Mouse (Mus musculus) fibroblast of lung, adult 2 months (primary cell): ENCODE results near the gene Fat2.

Experiments
- DNase-seq: peaks from one replicate; pipeline ENCODE4 v3.0.0-alpha.2; 2011; ENCODE audit warnings: low read depth

Gene Fat2

DNA sequence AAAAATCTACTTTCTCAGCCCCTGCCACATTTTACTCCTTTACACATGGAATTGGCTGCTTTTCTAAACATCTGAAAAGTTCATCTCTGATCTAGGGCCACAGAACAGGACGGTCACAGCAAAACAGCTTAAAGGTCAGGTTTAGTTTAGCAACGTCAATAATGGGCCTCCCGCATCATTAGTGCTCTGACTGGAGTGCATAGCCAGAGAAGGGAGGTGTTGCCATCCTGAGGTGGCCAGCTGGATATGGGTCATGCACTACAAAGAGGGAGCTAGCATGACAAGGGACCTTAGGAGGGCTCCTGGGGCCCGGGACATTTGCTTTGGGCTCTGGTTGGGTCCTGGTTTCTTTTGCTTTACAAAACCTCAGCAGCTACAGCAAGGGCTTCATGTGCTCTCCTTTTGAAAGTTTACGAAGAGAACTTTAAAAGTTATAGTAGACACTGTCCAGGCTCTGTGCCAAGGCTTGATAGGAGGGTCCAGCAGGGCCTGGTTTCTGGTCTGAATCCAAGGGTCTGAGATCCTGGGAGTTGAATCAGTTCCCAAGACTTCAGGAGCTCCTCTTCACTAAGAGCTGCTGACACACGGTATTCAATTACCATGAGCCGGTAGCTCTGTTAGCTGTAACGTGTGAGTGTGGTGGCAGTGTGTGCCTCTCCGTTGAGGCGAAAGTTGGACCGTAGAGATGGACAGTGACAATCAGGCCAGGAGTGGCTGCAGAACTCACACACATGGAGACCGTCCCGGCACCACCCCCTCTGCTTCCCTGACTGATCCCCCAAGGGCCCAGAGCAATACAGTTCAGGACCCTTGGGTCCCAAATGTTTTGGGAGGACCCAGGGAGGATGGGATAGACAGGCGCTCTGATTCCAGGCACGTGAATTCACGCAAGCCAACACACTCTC is 6.2 kb downstream of the Fat2 start:
- peak; percentile 8 for DNase-seq

DNA sequence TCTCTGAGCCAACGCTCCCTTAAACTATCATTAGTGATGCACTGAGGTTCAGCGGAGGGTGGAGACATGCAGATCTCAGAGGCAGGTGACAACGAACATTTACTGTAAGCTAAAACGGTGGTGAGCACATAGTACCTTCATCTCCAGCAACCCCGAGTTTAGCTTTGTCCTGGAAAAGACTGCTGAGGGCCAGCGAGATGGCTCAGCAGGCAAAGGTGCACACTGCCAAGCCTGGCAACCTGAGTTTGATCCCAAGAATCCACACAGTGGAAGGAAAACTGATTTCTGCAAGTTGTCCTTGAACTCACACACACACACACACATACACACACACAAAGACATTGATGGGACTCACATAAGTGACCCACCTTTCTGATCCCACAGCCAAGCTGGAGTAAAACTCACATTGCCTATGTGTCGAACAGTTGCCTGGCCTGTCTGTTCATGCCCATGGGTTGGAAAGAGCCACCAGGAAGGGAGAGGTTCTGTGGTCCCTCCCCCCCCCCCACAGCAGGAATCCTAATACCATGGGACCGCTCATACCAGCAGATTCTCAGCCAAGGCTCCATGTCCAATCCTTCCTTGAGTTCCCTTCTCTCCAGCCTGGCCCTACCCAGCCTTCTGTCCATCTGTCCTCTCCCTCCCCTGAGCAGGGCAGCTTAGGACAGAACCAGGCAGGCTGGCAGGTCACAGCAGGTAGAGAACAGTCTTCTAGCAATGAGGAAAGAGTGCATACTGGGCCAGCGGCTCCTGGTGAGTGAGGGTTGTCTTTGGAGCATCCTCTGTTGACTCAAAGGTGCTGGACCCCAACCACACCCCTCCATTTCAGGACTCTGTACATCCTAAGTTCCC is 8.6 kb downstream of the Fat2 start:
- no peak for DNase-seq

DNA sequence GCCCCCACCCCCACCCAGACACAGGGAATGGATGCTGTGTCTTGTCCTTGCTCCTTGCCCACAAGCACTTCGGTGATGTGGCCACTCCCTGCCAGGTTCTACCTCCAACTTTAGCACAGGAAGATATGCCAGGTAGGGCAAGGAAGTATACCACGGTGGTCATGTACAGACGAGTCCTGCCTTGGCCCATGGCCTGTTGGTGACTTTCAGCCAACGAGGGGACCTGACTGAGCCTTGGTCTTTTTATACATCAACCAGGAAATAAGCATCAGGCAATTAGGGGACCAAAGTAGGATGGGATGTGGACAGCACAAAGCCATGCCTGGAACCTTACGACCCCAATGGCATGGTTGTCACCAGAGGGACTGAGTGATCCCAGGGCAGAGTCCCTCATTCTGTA is 9.3 kb downstream of the Fat2 start:
- DNase-seq, result no peak

DNA sequence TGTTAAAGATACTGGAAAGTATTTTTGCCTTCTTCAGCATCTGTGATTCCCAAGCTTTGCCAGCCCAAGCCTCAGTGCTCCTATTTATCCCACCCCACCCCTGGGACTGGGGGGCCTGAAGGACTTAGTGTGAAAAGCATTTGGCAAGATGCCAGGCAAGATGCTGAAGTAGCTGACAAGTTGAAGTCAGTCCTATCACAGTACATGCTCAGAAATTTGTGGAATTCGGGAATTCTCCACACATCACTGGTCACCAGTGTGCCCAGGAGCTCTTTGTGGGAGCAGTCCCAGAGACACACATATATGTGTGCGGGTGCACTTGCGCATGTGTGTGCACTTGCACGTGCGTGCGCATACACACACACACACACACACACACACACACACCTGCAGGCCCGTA is 10.2 kb downstream of the Fat2 start:
- DNase-seq, result no peak

DNA sequence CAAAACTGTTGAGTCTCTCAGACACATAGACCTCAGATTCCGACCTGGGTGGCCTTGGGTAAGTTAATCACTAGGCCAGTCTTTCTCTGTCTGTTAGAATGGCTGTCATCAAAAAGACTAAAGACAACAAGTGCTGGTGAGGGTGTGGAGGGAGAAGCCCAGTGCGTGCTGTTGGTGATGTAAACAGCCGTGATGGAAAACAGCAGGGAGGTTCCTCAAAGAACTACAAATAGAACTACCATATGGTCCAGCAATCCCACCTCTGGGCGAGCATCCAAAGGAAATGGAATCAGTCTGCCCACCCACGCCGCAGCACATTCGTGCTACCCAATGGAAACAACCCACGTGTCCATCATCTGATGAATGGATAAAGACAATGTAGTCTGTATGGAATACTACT is 12.5 kb downstream of the Fat2 start:
- DNase-seq, result no peak

DNA sequence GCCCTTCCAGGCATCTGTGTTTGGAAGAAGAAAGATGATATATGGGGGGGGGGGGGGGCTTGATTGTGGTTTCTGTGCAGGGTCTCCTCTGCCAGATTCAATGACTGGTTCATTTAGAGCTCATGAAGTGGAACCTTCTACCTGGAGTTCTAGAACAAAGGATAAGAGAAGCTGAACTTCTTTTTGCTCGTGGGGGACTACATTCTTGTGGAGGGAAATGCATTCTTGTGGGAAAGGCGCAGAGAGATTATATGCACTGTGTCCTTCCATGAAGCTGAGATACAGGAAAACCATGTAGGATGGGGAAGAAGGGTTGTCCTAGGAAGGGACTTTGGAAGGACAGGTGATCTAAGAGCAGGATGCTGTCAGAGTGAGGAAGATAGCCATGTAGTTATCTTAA is 15.4 kb downstream of the Fat2 start:
- no peak for DNase-seq

DNA sequence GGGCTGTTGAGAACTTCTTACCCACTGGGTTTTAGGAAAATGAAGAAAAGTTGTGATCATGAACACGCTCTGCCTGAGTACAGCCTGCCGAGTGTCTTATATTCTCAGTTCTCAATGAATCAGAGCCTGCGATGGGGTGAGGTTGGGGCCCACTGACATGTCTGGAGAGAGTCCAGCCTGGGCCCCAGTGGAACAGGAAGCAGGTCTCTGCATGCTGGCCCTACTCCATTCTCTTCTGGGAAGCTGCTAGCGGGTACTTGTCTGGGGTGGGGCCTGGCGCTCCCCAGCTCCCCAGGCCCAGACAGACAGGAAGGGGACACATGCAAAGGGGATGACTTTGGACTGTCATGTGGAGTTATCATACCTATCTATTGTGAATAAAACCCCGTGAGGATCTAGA is 20.4 kb downstream of the Fat2 start:
- DNase-seq, result no peak

DNA sequence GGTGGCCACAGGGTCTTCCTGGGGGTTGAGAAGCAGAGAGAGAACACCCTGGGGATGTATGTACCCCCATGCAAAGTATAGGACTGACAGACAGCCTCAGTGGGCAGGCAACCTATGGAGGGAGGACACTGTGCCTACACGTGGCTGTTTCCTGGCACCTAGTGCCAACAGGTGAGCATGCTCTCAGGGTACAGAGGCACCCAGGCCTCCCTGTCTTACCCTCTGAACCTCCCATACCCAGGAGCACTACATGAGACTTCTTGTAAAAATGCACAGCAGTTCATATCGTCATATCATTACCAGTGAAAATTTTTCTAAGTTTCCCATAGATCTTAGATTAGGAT is 21.7 kb downstream of the Fat2 start:
- DNase-seq, result no peak

DNA sequence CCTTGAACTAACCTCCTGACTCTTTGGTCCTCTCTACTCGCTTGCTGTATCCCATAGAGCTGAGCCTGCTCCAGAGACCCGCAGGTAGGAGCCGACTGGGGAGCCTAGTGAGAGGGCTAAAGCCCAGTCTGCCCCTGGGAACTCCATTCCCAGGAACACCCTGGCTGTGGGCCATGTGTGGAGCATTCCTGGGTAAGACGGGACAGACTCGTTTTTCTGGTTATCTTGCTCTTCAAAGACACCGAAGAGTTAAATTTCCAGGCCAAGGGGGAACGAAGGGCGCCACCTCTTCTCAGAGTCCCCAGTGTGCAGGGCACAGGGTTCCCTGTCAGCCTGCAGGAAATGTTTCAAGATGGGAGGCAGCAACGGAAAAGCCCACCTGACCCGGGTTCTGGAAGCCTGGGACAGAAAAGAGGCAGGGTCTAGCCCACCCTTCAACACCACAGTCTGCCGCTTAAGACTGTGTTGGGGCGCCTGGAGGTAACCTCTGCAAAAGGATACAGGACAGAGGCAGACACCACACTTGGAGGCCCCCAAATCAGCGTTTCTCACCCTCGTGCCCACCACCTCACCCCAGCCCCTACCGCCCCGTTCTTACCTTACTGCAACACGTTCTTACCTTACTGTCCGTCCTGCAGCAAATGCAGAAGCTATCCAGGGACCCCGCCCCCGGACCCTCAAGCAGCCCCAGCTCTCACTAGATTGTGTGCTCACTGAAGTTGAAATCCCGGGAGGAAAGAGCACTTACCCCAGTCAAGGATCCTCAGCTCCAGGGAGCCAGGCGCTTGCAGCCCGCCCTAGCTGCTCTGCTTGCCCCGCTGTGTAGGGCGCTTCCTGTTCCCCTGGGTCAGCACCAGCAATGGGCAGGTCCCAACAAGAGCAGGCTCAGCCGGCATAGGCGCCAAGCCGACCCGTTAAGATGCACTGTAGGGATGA is 22.3 kb downstream of the Fat2 start:
- DNase-seq, result no peak

DNA sequence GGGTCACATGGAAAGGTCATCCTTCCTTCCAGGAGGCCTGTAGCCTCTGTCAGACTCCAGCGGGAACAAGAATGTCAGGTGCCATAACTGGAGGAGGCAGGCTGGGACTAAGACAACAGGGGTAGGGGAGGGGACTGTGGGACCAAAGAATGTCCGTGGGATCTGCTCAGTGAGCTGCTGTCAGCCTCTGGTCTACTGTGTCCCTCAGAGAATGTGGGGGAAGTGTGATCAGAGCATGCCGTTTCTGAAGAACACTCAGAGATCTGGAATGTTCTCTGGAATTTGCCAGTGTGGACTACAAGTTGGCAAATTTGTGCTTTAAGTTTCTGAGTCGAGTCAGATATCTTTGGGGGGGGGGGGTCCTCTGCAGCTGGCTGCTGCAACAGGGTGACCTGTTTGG is 34.0 kb downstream of the Fat2 start:
- DNase-seq, result no peak

DNA sequence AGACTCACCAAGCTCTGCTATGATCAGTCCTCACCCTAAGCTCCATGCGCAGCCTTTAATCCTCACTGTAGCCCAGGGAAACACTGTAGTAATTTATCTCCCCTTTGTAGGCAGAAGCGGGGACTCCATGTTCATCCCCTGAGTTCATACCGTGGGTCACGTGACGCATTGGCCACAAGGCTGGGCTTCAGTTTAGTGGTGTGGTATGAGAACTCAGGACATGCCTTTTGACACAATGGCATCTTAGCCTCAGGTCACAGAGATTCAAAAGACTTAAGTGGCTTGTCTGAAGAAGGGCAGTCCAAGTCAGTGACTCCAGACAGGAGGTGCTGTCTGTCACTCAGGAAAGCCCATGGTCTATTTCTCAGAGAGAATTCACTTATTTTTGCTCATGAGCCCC is 43.2 kb downstream of the Fat2 start:
- no peak for DNase-seq

DNA sequence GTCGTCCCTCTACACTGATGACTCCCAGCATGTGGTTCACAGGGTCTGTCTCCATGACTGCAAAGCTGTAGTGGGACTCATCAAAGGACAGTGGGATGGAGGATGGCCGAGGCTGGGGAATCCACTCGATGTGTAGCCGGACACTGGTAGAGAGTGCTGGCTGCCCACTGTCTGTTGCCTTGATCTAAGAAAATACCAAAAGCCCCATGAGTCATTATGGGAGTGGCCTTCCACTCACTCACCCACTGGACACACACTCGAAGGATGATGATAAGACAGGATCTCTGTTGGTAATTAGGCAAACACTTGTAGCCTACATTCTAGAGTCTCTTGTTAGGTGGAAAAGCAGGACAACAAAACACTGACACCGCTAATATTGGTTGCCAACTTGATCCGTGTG is 44.5 kb downstream of the Fat2 start:
- no peak for DNase-seq

DNA sequence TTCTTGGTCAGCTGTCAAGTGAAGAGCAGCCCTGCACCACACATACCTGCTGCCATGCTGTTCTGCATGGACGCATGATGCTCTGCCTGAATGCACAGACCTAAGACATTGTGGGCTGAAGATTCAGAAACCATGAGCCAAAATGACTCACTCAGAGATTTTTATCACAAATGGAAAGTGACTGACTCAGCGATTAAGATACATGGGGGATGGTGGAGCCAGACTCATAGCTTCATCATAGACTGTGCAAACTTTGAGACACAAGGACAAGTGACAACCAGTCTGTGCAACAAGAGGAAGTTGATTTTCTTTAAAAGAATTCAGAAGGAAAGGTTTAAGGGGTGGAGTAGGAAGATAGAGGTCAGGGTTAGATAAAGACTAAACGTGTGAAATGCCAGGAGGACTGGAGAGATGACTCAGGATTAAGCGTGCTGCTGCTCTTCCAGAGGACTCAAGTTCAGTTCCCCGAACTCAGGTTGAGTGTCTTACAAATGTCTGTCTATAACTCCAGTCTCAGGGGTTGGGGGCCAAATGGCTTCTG is 46.4 kb downstream of the Fat2 start:
- DNase-seq, result no peak

DNA sequence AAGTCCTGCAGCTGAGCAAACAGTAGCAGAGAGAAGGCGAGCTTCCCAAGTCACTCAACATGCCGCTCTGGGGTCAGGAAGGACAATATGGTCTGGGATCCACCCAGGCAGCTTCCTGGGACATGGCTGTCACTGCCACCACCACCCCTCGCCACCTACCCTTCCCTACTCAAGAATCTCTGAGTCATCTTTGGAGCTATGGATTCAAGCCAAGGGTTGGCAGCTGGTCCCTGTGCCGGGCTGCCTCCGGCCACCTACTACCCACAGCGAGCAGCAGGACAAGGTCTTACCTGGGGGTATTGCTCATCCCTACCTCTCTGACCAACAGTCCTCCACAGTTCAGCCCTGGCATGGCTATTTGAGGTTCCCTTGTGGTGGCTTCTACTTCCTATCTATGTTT is 61.6 kb downstream of the Fat2 start:
- DNase-seq, result no peak

DNA sequence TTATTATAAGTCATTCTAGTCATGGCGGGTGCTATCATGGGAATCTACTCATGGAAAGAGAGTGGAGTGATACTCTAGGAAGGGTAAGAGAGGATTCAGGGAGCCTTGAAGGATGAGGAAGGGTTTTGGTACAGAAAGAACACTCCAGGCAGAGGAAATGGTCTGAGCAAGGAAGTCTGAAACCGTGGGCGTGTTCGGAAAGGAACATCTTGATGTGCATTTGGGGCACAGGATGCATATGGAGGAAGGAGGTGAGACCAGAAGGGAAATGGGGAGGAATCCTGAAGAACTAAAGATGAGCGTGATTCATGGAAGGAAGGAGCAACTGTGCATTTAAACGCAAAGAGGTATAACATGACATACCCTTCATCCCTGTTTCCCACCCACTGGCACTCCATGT is 67.8 kb downstream of the Fat2 start:
- no peak for DNase-seq

DNA sequence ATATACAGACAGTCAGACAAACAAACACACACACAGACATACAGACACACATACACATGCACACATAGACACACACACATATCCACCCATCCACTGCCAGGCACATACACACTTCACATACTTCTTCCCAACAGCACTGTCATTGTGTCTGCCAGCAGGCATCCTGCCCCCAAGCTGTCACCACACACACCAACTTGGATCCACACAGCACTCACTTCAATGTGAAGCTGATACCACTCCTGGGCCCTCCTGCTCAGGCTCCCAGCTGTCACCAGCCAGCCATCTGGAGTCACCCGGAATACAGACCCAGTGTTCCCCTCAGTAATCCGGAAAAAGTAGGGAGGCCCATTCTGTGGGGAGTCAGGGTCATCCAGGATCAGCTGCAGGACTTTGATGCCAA is 70.7 kb downstream of the Fat2 start:
- no peak for DNase-seq

DNA sequence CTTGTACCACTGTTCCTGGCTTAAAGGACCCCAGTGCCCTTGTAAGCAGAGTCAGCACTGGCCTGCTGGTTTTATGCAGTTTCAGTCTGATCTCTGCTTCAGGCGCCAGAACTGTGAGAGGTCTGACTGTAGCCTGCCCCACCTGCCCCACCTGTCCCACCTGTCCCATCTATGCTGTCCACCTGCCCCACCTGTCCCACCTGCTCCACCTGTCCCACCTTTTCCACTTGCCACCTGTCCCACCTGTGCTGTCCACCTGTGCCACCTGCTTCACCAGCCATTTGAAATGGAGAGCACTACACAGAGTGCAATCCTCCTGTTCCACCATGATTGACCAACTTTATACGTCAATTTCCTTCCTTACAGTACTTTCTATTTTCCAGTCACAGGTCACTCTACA is 72.0 kb downstream of the Fat2 start:
- DNase-seq, result no peak

DNA sequence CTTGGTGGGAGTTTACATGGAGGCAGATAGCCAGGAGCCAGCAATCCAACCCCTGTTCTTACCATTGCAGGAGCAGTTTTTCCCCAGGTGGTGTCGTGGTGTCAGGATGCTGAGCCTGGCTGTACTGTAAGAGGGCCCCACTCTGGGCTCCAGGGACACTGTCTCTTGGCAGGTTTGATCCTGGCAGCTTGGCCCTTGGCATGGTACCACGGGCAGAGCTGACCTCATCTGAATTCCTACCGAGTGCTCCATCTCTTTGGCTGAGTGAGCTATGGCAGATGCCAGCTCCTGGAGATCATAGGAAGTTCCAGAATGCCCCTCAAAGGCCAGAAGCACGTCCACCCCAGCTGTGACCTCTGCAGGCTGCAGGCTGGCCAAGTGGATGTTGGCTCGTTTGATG is 74.4 kb downstream of the Fat2 start:
- DNase-seq, result peak; percentile 4

DNA sequence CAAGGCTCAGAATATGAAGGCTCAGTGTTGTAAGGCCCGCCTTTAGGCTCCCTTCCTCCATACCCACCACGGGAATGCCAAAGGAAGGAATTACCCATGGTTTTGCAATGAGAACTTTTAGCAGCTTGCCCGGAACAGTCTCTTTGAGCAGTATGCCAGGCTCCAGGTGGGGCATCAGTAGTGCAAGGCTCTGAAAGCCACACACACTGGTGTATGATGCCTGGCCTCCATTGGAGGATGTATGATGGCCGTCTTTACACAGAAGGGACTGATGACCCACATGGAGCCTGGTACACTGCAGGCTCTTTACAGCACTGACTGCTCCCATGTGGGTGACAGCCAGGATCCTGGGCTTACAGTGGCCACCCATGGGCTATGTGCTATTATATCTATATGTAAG is 75.3 kb downstream of the Fat2 start:
- DNase-seq, result no peak

DNA sequence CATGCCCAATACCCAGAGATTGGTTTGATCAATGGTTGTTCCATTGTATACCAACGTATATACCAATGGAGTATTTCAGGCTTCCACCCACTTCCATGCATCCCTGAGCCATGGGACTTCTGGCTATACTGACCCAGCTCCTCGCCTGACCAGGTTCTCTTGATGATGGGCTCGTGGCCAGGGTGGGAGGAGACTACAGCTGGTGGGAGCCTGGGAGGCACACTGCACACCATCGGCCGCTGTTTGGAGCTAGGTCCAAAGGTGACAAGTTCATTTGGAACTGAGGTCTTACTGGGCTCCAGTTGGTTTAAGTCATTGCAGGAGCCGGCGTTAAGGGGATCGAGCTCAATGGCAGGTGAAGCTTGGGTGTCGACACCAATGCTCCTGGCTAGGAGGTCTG is 83.0 kb downstream of the Fat2 start:
- no peak for DNase-seq

DNA sequence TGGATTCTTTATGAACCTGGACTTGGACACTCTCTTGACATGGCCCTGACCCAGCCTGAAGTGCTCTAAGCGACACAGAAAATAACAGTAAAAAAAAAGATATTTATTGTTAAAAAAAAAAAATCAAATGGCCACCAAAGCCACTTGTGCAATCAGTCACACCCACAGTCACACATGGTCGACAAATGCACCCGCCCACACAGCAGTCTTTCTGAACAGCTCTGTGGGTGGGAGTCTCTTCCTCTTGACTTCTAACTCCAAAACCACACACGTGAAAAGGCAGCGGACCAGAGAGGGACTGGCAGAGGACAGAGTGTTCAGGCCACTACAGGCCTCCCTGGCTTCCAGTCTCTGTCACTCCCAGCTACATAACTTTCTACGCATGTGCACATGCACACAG is 85.8 kb downstream of the Fat2 start:
- DNase-seq, result no peak

DNA sequence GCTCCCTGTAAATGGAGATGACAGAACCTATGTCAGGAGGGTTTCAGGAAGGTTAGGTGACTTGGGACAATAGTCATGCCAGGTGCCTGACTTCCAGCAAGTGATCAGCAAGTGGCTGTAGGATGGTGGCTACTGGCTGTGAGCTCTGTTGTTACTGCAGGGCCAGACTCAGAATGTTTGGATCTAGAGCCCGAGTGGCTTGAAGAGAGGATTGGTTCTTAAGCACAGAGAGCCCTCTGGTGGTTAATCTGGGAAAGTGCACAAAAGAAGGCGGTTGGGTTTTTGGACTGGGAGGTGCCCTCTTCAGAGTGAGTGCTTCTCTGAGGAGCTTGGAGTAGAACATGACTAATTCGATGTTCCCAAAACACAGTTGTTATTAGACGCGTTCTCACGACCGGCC is 95.8 kb downstream of the Fat2 start:
- DNase-seq, result peak; percentile 51
